Mouse (Mus musculus): Measurements from ENCODE around the gene Ptpn22.

GRCm38 (mm10) chr3:103834001-103834400 lies 25.6 kb upstream of the Ptpn22 start:
- no peak for TF ChIP-seq CTCF (IDR thresholded peaks at IDR 0.05; ENCODE audit: borderline replicate concordance, insufficient read depth, low read length)
- TF ChIP-seq POLR2A (IDR thresholded peaks at IDR 0.05; ENCODE audit: low read depth, low read length): no peak

Data from embryonic fibroblast, embryonic 13.5 days (primary cell).